Mouse (Mus musculus) myocyte (in vitro differentiated cells): ENCODE results near the gene C2cd2l.

Experiments
- MYOG ChIP-seq, 3 experiments: IDR thresholded peaks; one replicate each; pipeline ENCODE4 v1.6.1; 2011; ENCODE audit warnings: control low read depth in 2 of 3, low read depth in 2 of 3, mild to moderate bottlenecking in 2 of 3; ENCODE audit not compliant: insufficient read length in 2 of 3, control insufficient read depth in 1 of 3, insufficient read depth in 1 of 3
- POLR2A ChIP-seq: IDR thresholded peaks from one replicate; pipeline ENCODE4 v1.6.1; 2011; ENCODE audit warnings: low read depth, mild to moderate bottlenecking, control low read depth, moderate library complexity; ENCODE audit not compliant: insufficient read length
- POLR2AphosphoS2 ChIP-seq: IDR thresholded peaks from one replicate; pipeline ENCODE4 v1.6.1; 2011; ENCODE audit warnings: low read depth, control low read depth; ENCODE audit not compliant: insufficient read length
- SRF ChIP-seq: IDR thresholded peaks from one replicate; pipeline ENCODE4 v1.6.1; 2011; ENCODE audit warnings: low read depth; ENCODE audit not compliant: control insufficient read depth, insufficient read length
- TCF12 ChIP-seq: IDR thresholded peaks from one replicate; pipeline ENCODE4 v1.6.1; 2011; ENCODE audit warnings: mild to moderate bottlenecking, control low read depth; ENCODE audit not compliant: poor library complexity, insufficient read depth, severe bottlenecking
- USF1 ChIP-seq: IDR thresholded peaks from one replicate; pipeline ENCODE4 v1.6.1; 2011; ENCODE audit warnings: low read depth, mild to moderate bottlenecking, control low read depth, moderate library complexity

GRCm38 (mm10) chr9:44343781-44344421 is 23.8 kb upstream of the C2cd2l start, which contains the start of gene Hmbs:
- no peak for TF ChIP-seq TCF12
- no peak for TF ChIP-seq SRF
- TF ChIP-seq POLR2AphosphoS2, result peak; percentile 85
- TF ChIP-seq POLR2A, result peak; percentile 71
- no peak for TF ChIP-seq MYOG (IDR thresholded peaks at IDR 0.05; ENCODE audit: control insufficient read depth in 1 of 3, insufficient read depth in 1 of 3, insufficient read length in 2 of 3, low read depth in 2 of 3)
- TF ChIP-seq USF1, result no peak
